In the genomic region with DNA sequence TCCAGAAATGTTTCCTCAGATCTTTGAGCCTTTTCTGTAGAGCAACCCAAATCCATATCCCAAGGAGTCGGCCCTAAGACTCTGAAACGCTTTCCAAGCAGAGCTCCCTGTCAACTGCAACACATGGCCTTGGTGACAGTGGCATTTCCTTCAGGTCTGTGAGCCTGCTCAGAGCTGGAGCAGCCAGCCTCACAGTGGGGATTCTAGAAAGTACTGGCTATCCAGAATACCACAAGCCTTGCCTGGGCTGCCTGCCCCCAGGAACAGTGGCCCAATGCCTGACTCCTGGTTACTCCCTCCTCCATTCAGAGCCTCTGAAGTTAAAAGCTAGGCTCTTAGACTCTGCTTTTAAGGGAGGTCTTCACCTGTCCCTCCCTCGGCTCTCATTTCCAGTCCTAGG, we compare ENCODE assay signal across 19 mouse cellular contexts. TPM values are rescaled to one million over a fixed set of nuclear protein-coding genes. Genes with fewer than 3 reads are reported as not detected.
"Had no signal": no experiment of that assay in that cellular context is flagged by ENCODE, and none has a peak within 500 bp of the region (broad histone marks: within the 10 kb centered on the region; RNA-seq: fewer than 3 reads in every experiment).

No protein-coding gene starts in this region.

- H3K9me3 ChIP-seq: liver, embryonic 13.5 days; midbrain, embryonic 12.5 days; midbrain, embryonic 15.5 days; neural tube, embryonic 12.5 days; neural tube, embryonic 15.5 days; stomach, embryonic 15.5 days had no signal

- H3K4me3 ChIP-seq: liver, embryonic 13.5 days; midbrain, embryonic 12.5 days; midbrain, embryonic 15.5 days; neural tube, embryonic 12.5 days; neural tube, embryonic 15.5 days; stomach, embryonic 15.5 days had no signal

- DNase-seq: kidney, postnatal 14 days; kidney, postnatal 4 days; liver, embryonic 13.5 days; lung, adult 2 months; lung, postnatal 14 days; lung, postnatal 4 days; right cerebral cortex, postnatal 14 days; right cerebral cortex, postnatal 4 days; thymus, postnatal 36 days had no signal

- ATAC-seq: midbrain, embryonic 15.5 days had no signal

- H3K36me3 ChIP-seq: liver, embryonic 13.5 days; midbrain, embryonic 12.5 days; midbrain, embryonic 15.5 days; neural tube, embryonic 12.5 days; neural tube, embryonic 15.5 days; stomach, embryonic 15.5 days had no signal

- H3K4me2 ChIP-seq: liver, embryonic 13.5 days; midbrain, embryonic 12.5 days; midbrain, embryonic 15.5 days; neural tube, embryonic 12.5 days; neural tube, embryonic 15.5 days; stomach, embryonic 15.5 days had no signal

- H3K27me3 ChIP-seq: liver, embryonic 13.5 days; midbrain, embryonic 12.5 days; midbrain, embryonic 15.5 days; neural tube, embryonic 12.5 days; neural tube, embryonic 15.5 days; stomach, embryonic 15.5 days had no signal

- H3K4me1 ChIP-seq: liver, embryonic 13.5 days; midbrain, embryonic 12.5 days; midbrain, embryonic 15.5 days; neural tube, embryonic 12.5 days; neural tube, embryonic 15.5 days; stomach, embryonic 15.5 days had no signal

- H3K9ac ChIP-seq: liver, embryonic 13.5 days; midbrain, embryonic 12.5 days; midbrain, embryonic 15.5 days; neural tube, embryonic 12.5 days; neural tube, embryonic 15.5 days; stomach, embryonic 15.5 days had no signal

- H3K27ac ChIP-seq: liver, embryonic 13.5 days; midbrain, embryonic 12.5 days; midbrain, embryonic 15.5 days; neural tube, embryonic 12.5 days; neural tube, embryonic 15.5 days; stomach, embryonic 15.5 days had no signal

RNA-seq across cellular contexts. Expression of a gene that starts 12.4 kb away (rescaled TPM):
- total RNA-seq: liver, adult 2 months; megakaryocyte progenitor cell, adult 5-6 weeks had no signal
- polyA plus RNA-seq: limb, embryonic 11.5 days; liver, adult 2 months; liver, embryonic 16.5 days; thymus, postnatal 0 days had no signal
